Mouse (Mus musculus): ENCODE data around the gene Ccdc141.

The Ccdc141 gene

GRCm38 (mm10) chr2:76970669-76971068 is 199.8 kb downstream of the Ccdc141 start:
- no peak for DNase-seq

GRCm38 (mm10) chr2:76970204-76970603 is 200.2 kb downstream of the Ccdc141 start:
- no peak for DNase-seq

- DNase-seq = no peak
Observed at GRCm38 (mm10) chr2:76969637-76970036, 200.8 kb downstream of the Ccdc141 start.

- DNase-seq = peak; percentile 60 to 72
Observed at GRCm38 (mm10) chr2:76968919-76969318, 201.5 kb downstream of the Ccdc141 start.

- DNase-seq = no peak
Observed at GRCm38 (mm10) chr2:76966582-76966981, 203.9 kb downstream of the Ccdc141 start.

GRCm38 (mm10) chr2:76966013-76966412 is 204.4 kb downstream of the Ccdc141 start:
- DNase-seq = no peak

GRCm38 (mm10) chr2:76965542-76965941 is 204.9 kb downstream of the Ccdc141 start:
- no peak for DNase-seq

- no peak for DNase-seq
Observed at GRCm38 (mm10) chr2:76962045-76962432, 208.4 kb downstream of the Ccdc141 start.

- DNase-seq = no peak
Observed at GRCm38 (mm10) chr2:76961420-76962044, 208.9 kb downstream of the Ccdc141 start.

Measured in cerebellum, adult 18-20 months (tissue).